Mouse (Mus musculus): ENCODE measurements at regions not wholly inside any gene's neighbourhood (a gene's known extent, or its start where the extent isn't known, plus 50 kb on each side); places are given as distances from the start of the nearest gene placed in this dataset.
"Not testable (repeated sequence)": the region's sequence is repeated elsewhere in the genome, so short reads cannot be mapped to it uniquely, and the experiment has no call there.

- DNase-seq = no peak
These were observed 430.7 kb upstream of the Nrsn1 start for GRCm38 (mm10) chr13:25700965-25701364.

GRCm38 (mm10) chr13:25695956-25696355, 425.7 kb upstream of the Nrsn1 start:
- no peak for DNase-seq

- DNase-seq = no peak
These were observed 424.8 kb upstream of the Nrsn1 start for GRCm38 (mm10) chr13:25695017-25695604.

- DNase-seq = no peak
These were observed 408.0 kb upstream of the Nrsn1 start for GRCm38 (mm10) chr13:25678221-25678735.

- no peak for DNase-seq
These were observed 404.9 kb upstream of the Nrsn1 start for GRCm38 (mm10) chr13:25675208-25675607.

GRCm38 (mm10) chr13:25666022-25666421, 395.7 kb upstream of the Nrsn1 start:
- no peak for DNase-seq

GRCm38 (mm10) chr13:25664963-25665606, 394.8 kb upstream of the Nrsn1 start:
- no peak for DNase-seq

- no peak for DNase-seq
These were observed 378.1 kb upstream of the Nrsn1 start for GRCm38 (mm10) chr13:25648430-25648786.

GRCm38 (mm10) chr13:25647711-25648429, 377.6 kb upstream of the Nrsn1 start:
- no peak for DNase-seq

GRCm38 (mm10) chr13:25639522-25640291, 369.4 kb upstream of the Nrsn1 start:
- DNase-seq = no peak

GRCm38 (mm10) chr13:25629466-25629865, 359.2 kb upstream of the Nrsn1 start:
- no peak for DNase-seq

- no peak for DNase-seq
These were observed 347.3 kb upstream of the Nrsn1 start for GRCm38 (mm10) chr13:25617578-25617977.

GRCm38 (mm10) chr13:25611986-25612385, 341.7 kb upstream of the Nrsn1 start:
- DNase-seq = no peak

GRCm38 (mm10) chr13:25609641-25610040, 339.3 kb upstream of the Nrsn1 start:
- DNase-seq = no peak

GRCm38 (mm10) chr13:25609241-25609640, 338.9 kb upstream of the Nrsn1 start:
- no peak for DNase-seq

GRCm38 (mm10) chr13:25601351-25601750, 331.0 kb upstream of the Nrsn1 start:
- DNase-seq = not testable (repeated sequence)

- DNase-seq = no peak
These were observed 324.3 kb upstream of the Nrsn1 start for GRCm38 (mm10) chr13:25594629-25595028.

GRCm38 (mm10) chr13:25570641-25571040, 300.3 kb upstream of the Nrsn1 start:
- no peak for DNase-seq

GRCm38 (mm10) chr13:25562746-25563145, 292.4 kb upstream of the Nrsn1 start:
- DNase-seq = peak; percentile 10 to 15

- no peak for DNase-seq
These were observed 290.0 kb upstream of the Nrsn1 start for GRCm38 (mm10) chr13:25560339-25560738.

- no peak for DNase-seq
These were observed 284.7 kb upstream of the Nrsn1 start for GRCm38 (mm10) chr13:25554962-25555361.

- DNase-seq = no peak
These were observed 278.2 kb upstream of the Nrsn1 start for GRCm38 (mm10) chr13:25548551-25548950.
